Mouse (Mus musculus) thymus, postnatal 25 days (tissue): ENCODE data around the gene Tgif2lx1.
"Not testable (repeated sequence)": the region's sequence is repeated elsewhere in the genome, so short reads cannot be mapped to it uniquely, and the experiment has no call there.

Source experiments
- DNase-seq: peaks from one replicate; pipeline ENCODE4 v3.0.0; 2022

Tgif2lx1 gene

GRCm38 (mm10) chrX:118480637-118481036 lies at the start of gene Tgif2lx1:
Tgif2lx1 (minus strand) TSS chrX:118480737.
- DNase-seq = not testable (repeated sequence)
